Mouse (Mus musculus): ENCODE results near the gene Copz2. TPM values are rescaled to one million over a fixed set of nuclear protein-coding genes. Genes with fewer than 3 reads are reported as not detected.

Copz2 gene
- polyA plus RNA-seq, 1 experiment from 2014 or later, result 125 TPM

MicroRNAs encoded within 50 kb of the gene (microRNA counts, 519-probe panel; counts per million panel counts)
- microRNA mmu-miR-152, result 4,282 counts per million, percentile 90 among the panel's probes with 10 or more counts

Small RNAs within 50 kb of the gene (microRNA-seq; reads per million reads assigned to microRNA genes)
- gene Mir152, result 118 reads per million, percentile 56 among the genes with 10 or more reads in this experiment

Other genes with a start within 250 kb of the Copz2 start
- 23.5 TPM in 2 replicates for gene Snx11, start 72.3 kb upstream of the Copz2 start, polyA plus RNA-seq (2015; fragmentation: Nextera tagmentation; extraction: Ambion mirVana)
- gene Cbx1, start 60.7 kb upstream of the Copz2 start, polyA plus RNA-seq (2015; fragmentation: Nextera tagmentation; extraction: Ambion mirVana), result 164 and 170 TPM in 2 replicates
- 61.7 and 66.5 TPM in 2 replicates for gene Nfe2l1, start 19.9 kb upstream of the Copz2 start, polyA plus RNA-seq (2015; fragmentation: Nextera tagmentation; extraction: Ambion mirVana)
- gene Cdk5rap3, start 66.6 kb downstream of the Copz2 start, polyA plus RNA-seq (2015; fragmentation: Nextera tagmentation; extraction: Ambion mirVana), result 89.4 and 94.8 TPM in 2 replicates
- gene Prr15l, start 78.2 kb downstream of the Copz2 start, polyA plus RNA-seq (2015; fragmentation: Nextera tagmentation; extraction: Ambion mirVana), result 2.4 and 3.4 TPM in 2 replicates
- 19.9 and 27.9 TPM in 2 replicates for gene Pnpo, start 94.1 kb downstream of the Copz2 start, polyA plus RNA-seq (2015; fragmentation: Nextera tagmentation; extraction: Ambion mirVana)
- gene Sp2, start 133.1 kb downstream of the Copz2 start, polyA plus RNA-seq (2015; fragmentation: Nextera tagmentation; extraction: Ambion mirVana), result 15.9 and 18.0 TPM in 2 replicates
- 2.1 and 3.3 TPM in 2 replicates for gene Sp6, start 163.5 kb downstream of the Copz2 start, polyA plus RNA-seq (2015; fragmentation: Nextera tagmentation; extraction: Ambion mirVana)
- 25.0 and 30.6 TPM in 2 replicates for gene Scrn2, start 180.1 kb downstream of the Copz2 start, polyA plus RNA-seq (2015; fragmentation: Nextera tagmentation; extraction: Ambion mirVana)
- gene Lrrc46, start 191.5 kb downstream of the Copz2 start, polyA plus RNA-seq (2015; fragmentation: Nextera tagmentation; extraction: Ambion mirVana), result 0.72 and 1.5 TPM in 2 replicates
- 82.0 and 82.7 TPM in 2 replicates for gene Mrpl10, start 191.7 kb downstream of the Copz2 start, polyA plus RNA-seq (2015; fragmentation: Nextera tagmentation; extraction: Ambion mirVana)
- gene Osbpl7, start 200.8 kb downstream of the Copz2 start, polyA plus RNA-seq (2015; fragmentation: Nextera tagmentation; extraction: Ambion mirVana), result 11.1 and 12.2 TPM in 2 replicates

All from embryonic facial prominence, embryonic 13.5 days (tissue).